Mouse (Mus musculus) kidney, postnatal 0 days (tissue): ENCODE measurements around the gene Slc35e4. TPM values are rescaled to one million over a fixed set of nuclear protein-coding genes. Genes with fewer than 3 reads are reported as not detected.
"Not testable (repeated sequence)": the region's sequence is repeated elsewhere in the genome, so short reads cannot be mapped to it uniquely, and the experiment has no call there.

Experiments
- ATAC-seq: fragments of 200-750 bp; cut with Nextera tagmentation; replicated peaks from 2 replicates; pipeline ENCODE4 v1.8.0; 2017; ENCODE audit warnings: low read depth, moderate number of reproducible peaks, moderate TSS enrichment, moderate library complexity; ENCODE audit not compliant: low FRiP score
- DNase-seq: peaks from one replicate; pipeline ENCODE4 v3.0.0-alpha.2; 2016; ENCODE audit warnings: low spot score
- H3K27ac ChIP-seq: fragments of 300-500 bp; sonication (generic); 2 replicates; pipeline ENCODE4 v1.5.1; 2014; ENCODE audit warnings: mild to moderate bottlenecking
- H3K27me3 ChIP-seq: fragments of 300-500 bp; sonication (generic); 2 replicates; pipeline ENCODE4 v1.6.1; 2014; ENCODE audit warnings: low read length, mixed read lengths; ENCODE audit not compliant: insufficient read depth
- H3K36me3 ChIP-seq: fragments of 300-500 bp; sonication (generic); 2 replicates; pipeline ENCODE4 v1.6.1; 2014; ENCODE audit warnings: low read length, mixed read lengths; ENCODE audit not compliant: insufficient read depth
- H3K4me1 ChIP-seq: fragments of 300-500 bp; sonication (generic); replicated peaks from 2 replicates; pipeline ENCODE4 v1.6.1; 2014; ENCODE audit warnings: antibody characterized with exemption, low read length, mixed read lengths; ENCODE audit not compliant: insufficient read depth
- H3K4me2 ChIP-seq: fragments of 300-500 bp; sonication (generic); 2 replicates; pipeline ENCODE4 v1.6.1; 2014; ENCODE audit warnings: mild to moderate bottlenecking, low read length, moderate library complexity, mixed read lengths
- H3K4me3 ChIP-seq: fragments of 300-500 bp; sonication (generic); replicated peaks from 2 replicates; pipeline ENCODE4 v1.5.1; 2014; ENCODE audit warnings: low read depth, low read length
- H3K9ac ChIP-seq: fragments of 300-500 bp; sonication (generic); 2 replicates; pipeline ENCODE4 v1.6.1; 2014; ENCODE audit warnings: low read depth, low read length
- H3K9me3 ChIP-seq: fragments of 300-500 bp; sonication (generic); replicated peaks from 2 replicates; pipeline ENCODE4 v1.6.1; 2016; ENCODE audit warnings: low read length, inconsistent platforms, mixed read lengths
- CTCF ChIP-seq: IDR thresholded peaks from 2 replicates; pipeline ENCODE4 v1.5.1; 2016; ENCODE audit warnings: antibody characterized with exemption, low read depth, mild to moderate bottlenecking, moderate library complexity
- WGBS: fragments of 180-500 bp; shearing (Covaris S2); extraction: QIAGEN DNeasy Blood & Tissue Kit; methylation state at CpG from one replicate; pipeline ENCODE4 v1.1.7; 2014; 5-methylcytosine and 5-hydroxymethylcytosine counted together
- polyA plus RNA-seq: library from polyadenylated mRNA; unstranded; fragments of >200 nt; fragmentation: Nextera tagmentation; extraction: Ambion mirVana; gene quantifications from 2 replicates; pipeline ENCODE4 v1.2.1, GENCODE M21; 2015

Gene Slc35e4
- polyA plus RNA-seq, 1 experiment from 2014 or later: 6.6 TPM

DNA sequence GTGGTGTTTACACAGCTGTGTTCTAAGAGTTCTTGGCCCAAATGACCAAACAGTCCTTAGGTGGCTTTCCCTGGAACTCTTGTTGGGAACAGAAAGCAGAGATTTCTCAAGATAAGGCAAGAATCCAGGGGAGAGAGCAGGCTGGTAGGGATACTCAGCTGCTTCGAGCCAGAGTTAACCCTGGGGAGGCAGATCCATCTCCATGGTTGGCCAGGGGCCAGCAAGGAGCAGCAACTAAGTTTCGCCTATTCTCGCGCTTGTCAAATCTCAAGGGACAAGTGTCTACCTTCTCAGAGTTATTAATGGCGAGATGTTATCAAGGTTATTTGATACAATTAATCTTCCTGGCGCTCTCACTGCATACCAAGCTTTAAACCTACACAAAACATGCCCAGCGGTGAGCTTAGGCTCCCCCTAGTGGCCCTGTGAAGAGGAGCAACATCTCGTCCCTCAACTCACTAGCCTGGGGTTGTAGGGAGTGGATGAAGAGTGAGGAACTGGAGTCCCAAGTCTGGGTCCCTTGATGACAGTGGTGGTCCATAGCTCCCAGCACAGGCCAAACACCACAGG is 6.9 kb upstream of the Slc35e4 start:
- ATAC-seq (no peak), DNase-seq (peak; percentile 65)
- WGBS: 42% methylated on average over 8 of the region's 8 CpGs

DNA sequence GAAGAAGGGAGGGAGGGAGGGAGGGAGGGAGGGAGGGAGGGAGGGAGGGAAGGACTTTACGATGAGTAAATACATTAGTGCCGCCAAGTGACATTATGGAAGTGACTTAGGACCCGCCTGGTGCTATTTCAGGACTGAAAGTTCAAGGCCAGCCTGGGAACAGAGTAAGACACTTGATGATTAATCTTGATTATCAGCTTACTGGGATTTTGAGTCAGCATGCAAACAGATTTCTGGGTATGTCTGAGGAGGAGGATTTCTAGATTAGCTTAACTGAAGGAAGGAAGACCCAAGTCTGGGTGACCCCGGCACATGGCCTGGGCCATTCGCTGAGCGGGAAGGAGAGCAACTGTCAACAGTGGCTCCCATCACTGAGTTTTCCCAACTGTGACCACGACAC is 6.0 kb upstream of the Slc35e4 start:
- Histone ChIP-seq H3K27me3 (no peaks in the 10 kb centered on the region), H3K4me1 (no peaks in the 10 kb centered on the region), H3K4me2 (no peak overlapping the region), H3K9ac (no peak overlapping the region), H3K27ac (no peak overlapping the region), H3K9me3 (no peaks in the 10 kb centered on the region), H3K36me3 (peaks cover 20% of the 10 kb centered on the region), H3K4me3 (no peak overlapping the region)
- ATAC-seq (no peak), DNase-seq (no peak)
- WGBS: 79% methylated on average over 7 of the region's 7 CpGs
- TF ChIP-seq CTCF: no peak

More for the DNA sequence above, 6.9 kb upstream of the Slc35e4 start:
- Histone ChIP-seq H3K9ac (no peak overlapping the region), H3K9me3 (no peaks in the 10 kb centered on the region), H3K36me3 (peaks cover 20% of the 10 kb centered on the region), H3K4me3 (no peak overlapping the region), H3K27ac (no peak overlapping the region), H3K4me1 (no peaks in the 10 kb centered on the region), H3K4me2 (no peak overlapping the region), H3K27me3 (no peaks in the 10 kb centered on the region)
- peak; percentile 82 for TF ChIP-seq CTCF

DNA sequence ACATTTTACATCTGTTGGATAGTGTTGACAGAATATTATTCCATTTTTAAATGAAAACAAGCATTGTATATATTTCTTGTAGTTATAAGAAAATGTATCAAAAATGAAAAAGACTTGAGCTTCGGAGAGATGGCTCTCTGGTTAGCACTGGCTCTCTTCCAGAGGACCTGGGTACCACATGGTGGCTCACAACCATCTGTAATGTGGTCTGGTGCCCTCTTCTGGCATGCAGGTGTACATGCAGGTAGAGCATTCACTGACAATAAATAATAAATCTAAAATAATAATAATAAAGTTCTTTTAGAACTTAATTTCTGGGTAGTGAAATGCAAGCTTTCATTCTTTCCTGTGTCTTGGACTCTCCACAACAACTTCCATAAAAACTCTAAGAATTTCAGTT is 4.3 kb upstream of the Slc35e4 start:
- WGBS: 54% methylated on average over 1 of the region's 1 CpGs
- Histone ChIP-seq H3K27ac (no peak overlapping the region), H3K27me3 (no peaks in the 10 kb centered on the region), H3K4me2 (no peak overlapping the region), H3K9ac (no peak overlapping the region), H3K9me3 (no peaks in the 10 kb centered on the region), H3K4me1 (0 out of 2 replicates have a peak, but pooled peaks cover 6% of the 10 kb centered on the region), H3K4me3 (no peak overlapping the region), H3K36me3 (peaks cover 18% of the 10 kb centered on the region)
- ATAC-seq (no peak), DNase-seq (no peak)
- peak; percentile 69 for TF ChIP-seq CTCF

DNA sequence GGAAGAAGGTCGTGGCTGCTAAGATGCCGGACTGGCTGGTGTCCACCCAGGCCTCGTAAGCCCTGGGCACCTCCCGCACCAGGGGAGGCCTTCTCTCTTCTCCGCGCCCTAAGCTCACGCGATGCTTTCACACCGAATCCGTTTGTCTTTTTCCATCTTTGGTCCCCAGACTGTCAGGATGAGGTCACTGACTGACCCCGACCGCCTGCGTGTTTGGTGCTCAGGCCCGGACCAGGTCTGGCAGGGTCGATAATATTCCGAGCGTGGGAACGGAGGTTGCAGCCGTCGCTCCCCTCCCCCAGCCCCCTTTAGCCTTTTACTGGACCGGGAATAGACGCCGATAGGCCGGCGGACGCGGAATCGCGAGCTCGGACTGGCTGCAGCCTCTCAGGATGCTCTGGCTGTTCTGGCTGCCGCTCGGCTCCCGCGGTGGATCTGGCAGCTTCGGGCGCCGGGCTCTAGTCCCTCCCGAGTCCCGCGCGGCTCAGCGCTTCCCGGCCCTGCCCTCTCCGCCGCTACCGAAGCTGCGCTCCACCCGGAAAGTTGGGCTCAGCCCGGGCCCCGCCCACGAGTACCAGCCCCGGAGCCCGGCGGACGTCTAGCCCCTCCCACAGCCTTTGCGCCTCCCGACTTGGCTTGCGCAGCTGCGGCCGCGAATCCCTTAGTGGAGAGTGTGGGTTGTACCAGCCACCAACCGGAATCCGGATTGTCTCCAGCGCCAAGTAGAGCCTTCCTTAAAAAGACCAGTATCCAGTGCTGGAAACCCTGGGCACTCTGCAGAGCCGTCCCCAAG is 952 bp downstream of the Slc35e4 start:
- Histone ChIP-seq H3K27me3 (no peaks in the 10 kb centered on the region), H3K4me2 (peak overlapping the region; percentile 69), H3K27ac (peak overlapping the region; percentile 64; the same call in 1 of the 2 replicates), H3K4me3 (peak overlapping the region; percentile 55), H3K9ac (peak overlapping the region; percentile 25), H3K4me1 (peaks cover 28% of the 10 kb centered on the region; the same call in 1 of the 2 replicates), H3K36me3 (0 out of 2 replicates have a peak, but pooled peaks cover 5% of the 10 kb centered on the region), H3K9me3 (no peaks in the 10 kb centered on the region)
- TF ChIP-seq CTCF: no peak
- WGBS: under 1% methylated on average over 65 of the region's 65 CpGs
- DNase-seq (peak; percentile 90), ATAC-seq (peak; percentile 74)

DNA sequence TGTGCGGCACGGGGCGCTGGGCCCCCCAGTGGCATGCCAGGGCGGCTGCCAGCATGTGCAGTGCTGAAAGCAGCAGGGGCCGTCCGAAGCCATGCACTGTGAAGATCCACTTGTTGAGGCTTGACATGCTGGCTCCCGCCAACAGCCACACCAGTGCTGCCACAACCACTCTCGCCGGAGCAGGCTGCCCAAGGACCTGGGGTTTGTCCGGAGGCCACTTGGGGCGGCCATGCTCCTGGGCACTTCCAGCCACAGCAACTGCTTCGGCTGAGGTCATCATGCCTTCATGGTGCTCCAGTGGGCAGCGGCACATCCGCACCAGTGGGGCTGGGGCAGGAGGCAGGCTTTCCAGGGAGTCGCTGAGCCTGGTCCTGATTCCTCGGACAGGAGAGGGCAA is 1.6 kb downstream of the Slc35e4 start:
- H3K4me1 ChIP-seq: peaks cover 28% of the 10 kb centered on the region; the same call in 1 of the 2 replicates
- H3K4me2 ChIP-seq: peak overlapping the region; percentile 69
- WGBS: 5% methylated on average over 16 of the region's 16 CpGs
- no peaks in the 10 kb centered on the region for H3K9me3 ChIP-seq
- DNase-seq (no peak), ATAC-seq (peak; percentile 8; the same call in 1 of the 2 replicates)
- H3K36me3 ChIP-seq: 0 out of 2 replicates have a peak, but pooled peaks cover 5% of the 10 kb centered on the region
- no peak overlapping the region for H3K27ac ChIP-seq
- TF ChIP-seq CTCF: no peak
- no peaks in the 10 kb centered on the region for H3K27me3 ChIP-seq
- peak overlapping the region; percentile 25 for H3K9ac ChIP-seq
- H3K4me3 ChIP-seq: peak overlapping the region; percentile 55

DNA sequence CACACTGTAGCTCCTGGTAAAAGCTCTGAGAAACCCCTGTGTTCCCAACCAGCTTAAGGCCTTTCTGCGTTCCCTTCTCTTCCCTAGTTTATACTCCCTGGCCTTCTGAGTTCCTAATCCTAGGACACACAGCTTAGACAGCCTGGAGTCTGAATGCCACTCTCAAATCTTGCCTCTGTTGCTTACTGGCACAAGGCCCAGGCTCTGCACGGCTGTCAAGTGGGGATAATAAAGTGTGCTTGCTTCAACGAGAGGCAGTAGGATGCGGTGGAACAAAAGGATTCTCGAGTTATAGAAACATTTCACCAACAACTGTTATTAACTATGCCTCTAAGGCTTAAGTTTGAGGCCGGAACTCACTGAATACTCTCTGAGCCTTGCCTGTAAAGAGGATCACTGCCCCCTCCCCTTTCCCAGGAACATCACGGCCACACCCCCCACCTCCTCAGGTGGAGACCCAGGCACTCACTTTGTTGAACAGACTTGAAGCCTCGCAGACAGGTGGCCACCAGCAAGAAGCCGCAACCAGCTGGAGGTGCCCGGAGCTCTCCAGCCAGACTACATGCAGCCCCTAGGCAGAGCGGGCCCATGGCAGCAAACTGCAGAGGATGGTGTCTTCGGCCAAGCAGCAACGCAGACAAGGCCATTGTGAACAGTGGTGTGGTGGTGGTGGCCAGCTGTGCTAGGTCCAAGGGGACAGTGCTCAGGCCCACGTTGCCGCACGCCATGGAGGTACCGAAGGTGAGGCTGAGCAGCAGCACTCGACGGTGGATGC is 2.2 kb downstream of the Slc35e4 start:
- peak; percentile 3; the same call in 1 of the 2 replicates for ATAC-seq
- Histone ChIP-seq H3K36me3 (0 out of 2 replicates have a peak, but pooled peaks cover 5% of the 10 kb centered on the region), H3K9ac (peak overlapping the region; percentile 25), H3K27me3 (no peaks in the 10 kb centered on the region), H3K4me3 (peak overlapping the region; percentile 55), H3K4me1 (peaks cover 28% of the 10 kb centered on the region; the same call in 1 of the 2 replicates), H3K9me3 (no peaks in the 10 kb centered on the region), H3K4me2 (peak overlapping the region; percentile 69), H3K27ac (no peak overlapping the region)
- no peak for DNase-seq
- 22% methylated on average over 19 of the region's 19 CpGs for WGBS
- TF ChIP-seq CTCF: no peak

DNA sequence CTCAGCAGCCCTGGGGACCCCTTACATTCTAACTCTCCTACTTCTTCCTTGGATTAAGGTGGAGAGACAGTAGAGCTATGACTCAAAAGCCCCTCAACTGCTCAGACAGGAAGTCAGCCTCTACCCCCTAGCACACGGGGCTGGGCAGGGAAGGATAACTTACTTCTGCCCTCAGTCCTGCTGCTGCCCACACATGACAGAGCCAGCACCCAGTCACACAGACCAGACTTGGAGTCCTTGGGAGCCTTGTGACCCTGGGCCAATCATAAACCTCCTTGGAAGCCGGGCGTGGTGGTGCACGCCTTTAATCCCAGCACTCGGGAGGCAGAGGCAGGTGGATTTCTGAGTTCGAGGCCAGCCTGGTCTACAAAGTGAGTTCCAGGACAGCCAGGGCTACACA is 3.0 kb downstream of the Slc35e4 start:
- DNase-seq, H3K9me3 ChIP-seq, H3K27ac ChIP-seq, H3K9ac ChIP-seq, H3K36me3 ChIP-seq, H3K27me3 ChIP-seq, ATAC-seq, H3K4me3 ChIP-seq: not testable (repeated sequence)
- 77% methylated on average over 5 of the region's 6 CpGs for WGBS
- Histone ChIP-seq H3K4me1 (peaks cover 28% of the 10 kb centered on the region; the same call in 1 of the 2 replicates), H3K4me2 (peak overlapping the region; percentile 21)
